Mouse (Mus musculus): Measurements from ENCODE around the gene Fam98c.

GRCm38 (mm10) chr7:29123531-29124358, 32.3 kb downstream of the Fam98c start:
- TF ChIP-seq EP300 (optimal IDR thresholded peaks at IDR 0.05) (no peak), CTCF (IDR thresholded peaks at IDR 0.05; ENCODE audit: low read depth) (no peak)

All from stomach, postnatal 0 days (tissue).